Mouse (Mus musculus) neural tube, embryonic 11.5 days (tissue): ENCODE results near the gene Ptgr2. TPM values are rescaled to one million over a fixed set of nuclear protein-coding genes. Genes with fewer than 3 reads are reported as not detected.

Source experiments
- ATAC-seq: fragments of 200-750 bp; cut with Nextera tagmentation; 2 replicates; pipeline ENCODE4 v1.8.0; 2017; ENCODE audit warnings: moderate number of reproducible peaks, mild to moderate bottlenecking, moderate TSS enrichment, moderate library complexity; ENCODE audit not compliant: insufficient read depth, low FRiP score, low TSS enrichment
- DNase-seq: peaks from one replicate; pipeline ENCODE4 v3.0.0-alpha.2; 2015; ENCODE audit warnings: low spot score
- H3K27ac ChIP-seq: fragments of 300-500 bp; sonication (generic); 2 replicates; pipeline ENCODE4 v1.5.1; 2014; ENCODE audit warnings: low read depth, mild to moderate bottlenecking, low read length
- H3K27me3 ChIP-seq: fragments of 300-500 bp; sonication (generic); 2 replicates; pipeline ENCODE4 v1.6.1; 2014; ENCODE audit warnings: mild to moderate bottlenecking, low read length, mixed read lengths; ENCODE audit not compliant: control insufficient read depth, insufficient read depth
- H3K36me3 ChIP-seq: fragments of 300-500 bp; sonication (generic); 2 replicates; pipeline ENCODE4 v1.6.1; 2014; ENCODE audit warnings: mild to moderate bottlenecking, low read length, moderate library complexity, mixed read lengths; ENCODE audit not compliant: control insufficient read depth, insufficient read depth
- H3K4me1 ChIP-seq: fragments of 300-500 bp; sonication (generic); 2 replicates; pipeline ENCODE4 v1.6.1; 2014; ENCODE audit warnings: low read length, mixed read lengths; ENCODE audit not compliant: control insufficient read depth, insufficient read depth
- H3K4me2 ChIP-seq: fragments of 300-500 bp; sonication (generic); 2 replicates; pipeline ENCODE4 v1.6.1; 2014; ENCODE audit warnings: low read depth, mild to moderate bottlenecking, moderate library complexity
- H3K4me3 ChIP-seq: fragments of 300-500 bp; sonication (generic); 2 replicates; pipeline ENCODE4 v1.5.1; 2014; ENCODE audit warnings: low read depth, low read length
- H3K9ac ChIP-seq: fragments of 300-500 bp; sonication (generic); 2 replicates; pipeline ENCODE4 v1.6.1; 2014; ENCODE audit warnings: mild to moderate bottlenecking, low read length
- H3K9me3 ChIP-seq: fragments of 300-500 bp; sonication (generic); 2 replicates; pipeline ENCODE4 v1.6.1; 2016; ENCODE audit warnings: low read length; ENCODE audit not compliant: control insufficient read depth
- WGBS: fragments of 180-500 bp; shearing (Covaris S2); extraction: QIAGEN DNeasy Blood & Tissue Kit; methylation state at CpG from one replicate; pipeline ENCODE4 v1.1.7; 2014; 5-methylcytosine and 5-hydroxymethylcytosine counted together
- polyA plus RNA-seq: library from polyadenylated mRNA; unstranded; fragments of >200 nt; fragmentation: Nextera tagmentation; extraction: Ambion mirVana; gene quantifications from 2 replicates; pipeline ENCODE4 v1.2.1, GENCODE M21; 2014

The Ptgr2 gene
- polyA plus RNA-seq, 1 experiment from 2014 or later, result 16.4 TPM

DNA sequence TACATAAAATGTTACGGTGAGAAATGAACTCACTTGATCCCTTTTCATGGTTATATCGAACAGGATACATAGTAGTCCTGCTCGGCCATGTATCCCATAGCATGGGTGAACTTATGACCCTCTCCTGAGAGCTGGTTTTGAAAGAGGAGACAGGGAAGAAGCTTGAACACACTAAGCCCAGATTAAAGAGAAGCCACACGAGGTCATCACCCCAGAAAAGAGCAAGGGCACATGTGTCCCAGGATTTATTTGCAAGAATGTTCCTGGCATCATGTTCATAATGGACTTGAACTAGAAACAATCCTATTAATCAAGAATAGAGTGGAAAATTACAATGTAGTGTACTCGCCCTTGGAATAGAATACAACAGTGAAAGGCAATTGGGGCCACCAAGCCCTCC, 30.1 kb upstream of the Ptgr2 start:
- no peaks in the 10 kb centered on the region for H3K27me3 ChIP-seq
- H3K4me1 ChIP-seq, result no peaks in the 10 kb centered on the region
- no peak overlapping the region for H3K4me3 ChIP-seq
- WGBS, result 82% methylated on average over 5 of the region's 5 CpGs
- H3K9me3 ChIP-seq, result no peaks in the 10 kb centered on the region
- H3K27ac ChIP-seq, result no peak overlapping the region
- H3K4me2 ChIP-seq, result no peak overlapping the region
- no peaks in the 10 kb centered on the region for H3K36me3 ChIP-seq
- H3K9ac ChIP-seq, result no peak overlapping the region
- ATAC-seq, result no peak
- no peak for DNase-seq

GRCm38 (mm10) chr12:84260363-84260762, 24.7 kb upstream of the Ptgr2 start:
- Histone ChIP-seq H3K9ac (no peak overlapping the region), H3K4me1 (no peaks in the 10 kb centered on the region), H3K9me3 (no peaks in the 10 kb centered on the region), H3K4me3 (no peak overlapping the region), H3K27me3 (no peaks in the 10 kb centered on the region), H3K27ac (no peak overlapping the region), H3K4me2 (no peak overlapping the region), H3K36me3 (no peaks in the 10 kb centered on the region)
- no peak for ATAC-seq
- WGBS, result 33% methylated on average over 7 of the region's 7 CpGs
- no peak for DNase-seq

DNA sequence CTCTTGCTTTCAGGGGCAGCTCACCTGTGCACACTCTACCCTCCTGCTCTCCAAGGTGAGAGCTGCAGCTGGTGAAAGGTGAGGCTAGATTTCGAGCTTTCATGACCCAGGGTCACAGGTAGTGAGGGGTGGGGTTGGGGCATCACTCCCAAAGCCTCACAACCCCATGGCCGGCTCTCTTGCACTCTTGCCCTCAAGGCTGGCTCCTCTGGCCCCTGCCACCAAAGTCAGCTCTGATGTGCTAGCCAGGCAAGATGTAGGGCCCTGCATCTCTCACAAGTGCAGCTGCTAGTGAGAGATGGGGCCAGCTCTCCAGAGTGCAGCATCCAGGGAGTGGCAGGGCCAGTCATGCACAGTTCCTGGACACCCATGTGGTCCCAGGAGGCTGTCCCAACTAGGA, 17.8 kb upstream of the Ptgr2 start:
- Histone ChIP-seq H3K4me2 (no peak overlapping the region), H3K27ac (no peak overlapping the region), H3K9ac (no peak overlapping the region), H3K36me3 (no peaks in the 10 kb centered on the region), H3K4me3 (no peak overlapping the region), H3K27me3 (no peaks in the 10 kb centered on the region), H3K4me1 (no peaks in the 10 kb centered on the region), H3K9me3 (no peaks in the 10 kb centered on the region)
- 62% methylated on average over 2 of the region's 2 CpGs for WGBS
- ATAC-seq, result no peak
- DNase-seq, result no peak

DNA sequence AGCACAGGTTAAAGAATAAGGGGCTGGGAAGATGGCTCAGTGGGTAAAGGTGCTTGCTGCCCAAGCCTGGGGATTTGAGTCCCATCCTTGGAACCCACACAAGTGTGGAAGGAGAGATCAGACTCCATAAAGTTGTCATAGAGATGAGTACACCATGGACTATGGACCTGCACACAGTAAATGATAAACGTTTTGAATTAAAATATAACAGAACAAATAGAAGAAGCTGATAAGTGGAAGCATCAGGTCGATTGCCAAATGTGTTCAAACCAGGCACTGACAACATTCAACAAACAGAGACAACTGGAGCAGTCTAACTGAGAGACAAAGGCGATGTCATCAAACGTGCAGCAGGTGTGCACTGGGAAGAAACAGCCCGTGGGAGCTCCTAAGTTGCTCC, 11.7 kb upstream of the Ptgr2 start:
- DNase-seq (no peak), ATAC-seq (no peak)
- H3K36me3 ChIP-seq, result no peaks in the 10 kb centered on the region
- no peak overlapping the region for H3K9ac ChIP-seq
- H3K27ac ChIP-seq, result no peak overlapping the region
- H3K4me2 ChIP-seq, result no peak overlapping the region
- H3K4me1 ChIP-seq, result no peaks in the 10 kb centered on the region
- H3K27me3 ChIP-seq, result no peaks in the 10 kb centered on the region
- no peaks in the 10 kb centered on the region for H3K9me3 ChIP-seq
- no peak overlapping the region for H3K4me3 ChIP-seq
- 74% methylated on average over 5 of the region's 5 CpGs for WGBS

DNA sequence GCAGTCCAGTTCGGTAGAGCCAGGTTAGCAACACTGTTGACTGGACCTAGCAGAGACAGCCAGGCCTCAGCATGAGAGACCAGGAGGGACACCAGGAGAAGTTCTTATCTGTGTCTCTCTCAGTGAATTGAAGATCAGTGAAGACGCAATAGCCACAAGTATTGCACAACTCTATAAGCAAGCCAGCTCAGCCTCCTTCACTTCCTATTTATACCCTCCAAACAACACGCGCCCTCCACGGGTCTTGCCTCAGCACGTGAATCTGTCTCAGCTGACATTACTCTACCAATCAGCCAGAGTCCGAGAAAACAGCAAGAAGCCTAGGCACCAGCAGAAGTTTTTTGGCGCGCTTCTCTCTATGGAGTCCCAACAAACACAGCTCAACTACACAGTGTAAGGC, 9.7 kb upstream of the Ptgr2 start:
- Histone ChIP-seq H3K27ac (no peak overlapping the region), H3K9ac (no peak overlapping the region), H3K4me1 (no peaks in the 10 kb centered on the region), H3K36me3 (no peaks in the 10 kb centered on the region), H3K27me3 (no peaks in the 10 kb centered on the region), H3K9me3 (no peaks in the 10 kb centered on the region), H3K4me2 (no peak overlapping the region), H3K4me3 (no peak overlapping the region)
- DNase-seq (no peak), ATAC-seq (no peak)
- WGBS, result 90% methylated on average over 9 of the region's 9 CpGs

DNA sequence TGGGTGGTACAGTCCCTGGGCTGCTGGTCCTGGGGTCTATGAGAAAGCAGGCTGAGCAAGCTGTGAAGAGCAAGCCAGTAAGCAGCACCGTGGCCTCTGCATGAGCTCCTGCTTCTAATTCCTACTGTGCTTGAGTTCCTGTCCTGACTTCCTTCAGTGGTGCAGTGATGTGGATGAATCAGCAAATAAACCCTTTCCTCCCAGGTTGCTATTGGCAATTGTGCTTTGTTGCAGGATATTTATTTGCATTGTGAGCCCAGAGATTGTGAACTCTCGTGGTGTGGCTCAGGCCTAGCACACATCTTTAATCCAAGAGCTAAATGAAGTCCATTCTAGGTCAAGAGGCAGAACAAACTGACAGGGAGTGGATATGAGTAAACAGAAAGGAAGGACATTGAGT, 8.7 kb upstream of the Ptgr2 start:
- no peaks in the 10 kb centered on the region for H3K9me3 ChIP-seq
- no peaks in the 10 kb centered on the region for H3K4me1 ChIP-seq
- DNase-seq, result no peak
- H3K4me3 ChIP-seq, result no peak overlapping the region
- H3K27ac ChIP-seq, result no peak overlapping the region
- no peak for ATAC-seq
- no peak overlapping the region for H3K9ac ChIP-seq
- H3K27me3 ChIP-seq, result no peaks in the 10 kb centered on the region
- H3K36me3 ChIP-seq, result no peaks in the 10 kb centered on the region
- H3K4me2 ChIP-seq, result no peak overlapping the region
- WGBS, result 79% methylated on average over 2 of the region's 2 CpGs

GRCm38 (mm10) chr12:84276799-84277198, 8.2 kb upstream of the Ptgr2 start:
- no peak overlapping the region for H3K9ac ChIP-seq
- no peak overlapping the region for H3K4me2 ChIP-seq
- H3K36me3 ChIP-seq, result no peaks in the 10 kb centered on the region
- no peak overlapping the region for H3K27ac ChIP-seq
- ATAC-seq (no peak), DNase-seq (no peak)
- H3K27me3 ChIP-seq, result no peaks in the 10 kb centered on the region
- WGBS, result 81% methylated on average over 4 of the region's 4 CpGs
- H3K4me3 ChIP-seq, result no peak overlapping the region
- no peaks in the 10 kb centered on the region for H3K4me1 ChIP-seq
- no peaks in the 10 kb centered on the region for H3K9me3 ChIP-seq

DNA sequence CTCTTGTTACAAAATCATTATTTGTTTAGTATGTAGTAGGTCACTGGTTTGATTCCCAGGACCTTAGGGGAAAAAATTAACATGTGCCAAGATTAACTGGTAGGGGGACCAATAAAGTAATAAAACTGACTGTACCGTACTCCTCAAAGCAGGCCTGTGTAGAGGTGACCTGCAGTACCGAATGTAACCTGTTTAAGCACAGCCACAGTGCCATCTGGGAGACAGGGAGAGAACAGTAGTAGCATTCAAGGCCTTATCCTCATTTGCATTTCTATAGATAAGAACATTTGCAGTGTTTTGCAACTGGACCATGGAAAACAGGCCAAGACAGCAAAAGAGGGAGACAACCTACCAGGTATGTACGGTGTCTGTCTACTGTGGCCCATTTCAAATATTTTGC, 7.2 kb upstream of the Ptgr2 start:
- H3K27ac ChIP-seq, result no peak overlapping the region
- H3K36me3 ChIP-seq, result no peaks in the 10 kb centered on the region
- 44% methylated on average over 3 of the region's 3 CpGs for WGBS
- DNase-seq, result no peak
- no peak overlapping the region for H3K4me3 ChIP-seq
- H3K4me2 ChIP-seq, result no peak overlapping the region
- no peaks in the 10 kb centered on the region for H3K27me3 ChIP-seq
- H3K9me3 ChIP-seq, result no peaks in the 10 kb centered on the region
- no peak overlapping the region for H3K9ac ChIP-seq
- no peaks in the 10 kb centered on the region for H3K4me1 ChIP-seq
- no peak for ATAC-seq

- DNase-seq (no peak), ATAC-seq (no peak)
- no peak overlapping the region for H3K4me3 ChIP-seq
- H3K4me1 ChIP-seq, result no peaks in the 10 kb centered on the region
- no peaks in the 10 kb centered on the region for H3K27me3 ChIP-seq
- H3K4me2 ChIP-seq, result no peak overlapping the region
- no peak overlapping the region for H3K9ac ChIP-seq
- H3K9me3 ChIP-seq, result no peaks in the 10 kb centered on the region
- H3K27ac ChIP-seq, result no peak overlapping the region
- 90% methylated on average over 7 of the region's 7 CpGs for WGBS
- no peaks in the 10 kb centered on the region for H3K36me3 ChIP-seq
Measured at GRCm38 (mm10) chr12:84278901-84279300, 6.1 kb upstream of the Ptgr2 start.
